Comparison of ENCODE assay signal across 8 mouse cellular contexts in the genomic region with DNA sequence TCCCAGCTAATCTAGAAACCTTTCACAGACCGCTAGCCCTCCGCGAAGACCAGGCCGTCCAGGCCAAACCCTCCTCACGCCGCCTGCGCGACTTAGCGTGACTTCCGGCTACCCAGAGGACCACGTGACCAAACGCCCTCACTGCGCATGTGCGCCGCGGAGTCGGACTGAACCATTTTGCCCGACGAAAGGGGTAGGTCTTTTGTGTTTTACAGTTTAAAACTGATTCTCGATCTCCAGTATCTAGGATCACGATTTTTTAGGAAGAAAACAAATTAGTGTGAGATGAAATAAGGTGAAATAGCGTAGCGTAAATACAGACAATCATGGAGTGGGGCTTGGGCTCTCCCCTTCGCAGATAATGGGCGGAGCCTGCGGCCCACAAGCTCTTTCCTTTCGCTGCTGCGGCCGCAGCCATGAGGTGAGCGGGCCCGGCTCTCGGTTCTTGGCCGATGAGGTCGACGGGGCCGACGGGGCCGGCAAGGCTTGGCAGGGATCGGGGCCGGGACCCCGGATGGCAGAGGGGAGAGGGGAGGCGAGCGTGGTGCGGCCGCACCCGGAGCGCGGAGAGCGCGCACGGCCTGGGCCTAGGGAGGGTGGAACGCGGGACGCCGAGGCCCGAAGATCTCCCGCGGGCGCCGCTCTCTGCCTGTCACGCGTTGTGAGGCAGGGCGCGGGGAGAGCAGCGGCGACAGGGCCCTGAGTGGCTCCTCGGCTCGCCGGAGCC. TPM values are rescaled to one million over a fixed set of nuclear protein-coding genes. Genes with fewer than 3 reads are reported as not detected.
DNase-seq lines count a peak whose midpoint lies in the region; ATAC-seq and TF ChIP-seq lines count a peak whose summit lies in the region.

Rpl19 (plus strand) TSS at position 141 of the 727 bp plus-strand sequence.

- peak within 1 kb of the TSS; percentile 95 for H3K4me3 ChIP-seq in hindbrain, embryonic 10.5 days
- peak within 1 kb of the TSS; percentile 93 for H3K4me3 ChIP-seq in lung, postnatal 0 days (ENCODE audit: low read depth, low read length)

- ATAC-seq in frontal cortex, adult (ENCODE audit: low TSS enrichment): peak; percentile 61
- peak; percentile 83 for ATAC-seq in lung, postnatal 0 days

- TF ChIP-seq CTCF in lung, postnatal 0 days (IDR thresholded peaks at IDR 0.05): no peak

- peaks cover 2% of the 10 kb centered on the region; the same call in 1 of the 2 replicates for H3K27me3 ChIP-seq in hindbrain, embryonic 10.5 days (ENCODE audit: insufficient read depth, poor library complexity, severe bottlenecking)
- H3K27me3 ChIP-seq in lung, postnatal 0 days (replicated peaks; ENCODE audit: insufficient read depth, low read length): no peaks in the 10 kb centered on the region

- peak within 1 kb of the TSS; percentile 97 for H3K27ac ChIP-seq in hindbrain, embryonic 10.5 days
- H3K27ac ChIP-seq in lung, postnatal 0 days (ENCODE audit: low read length): peak within 1 kb of the TSS; percentile 89

- TF ChIP-seq EP300 in lung, postnatal 0 days (IDR thresholded peaks at IDR 0.05): peak; percentile 69; the same call in 1 of the 2 replicates

- peak within 1 kb of the TSS; percentile 86 for H3K4me2 ChIP-seq in lung, postnatal 0 days (replicated peaks; ENCODE audit: low read depth, low read length)

- H3K9ac ChIP-seq in lung, postnatal 0 days (replicated peaks; ENCODE audit: low read depth): peak within 1 kb of the TSS; percentile 95

- DNase-seq in MEL-GATA-1-ER (ENCODE audit: extremely low read depth, low read depth): peak; percentile 74
- peak; percentile 96 for DNase-seq in cerebellum, adult 8-10 months
- peak; percentile 91 for DNase-seq in hindbrain, embryonic 10.5 days (ENCODE audit: low spot score)
- DNase-seq in layer of hippocampus, adult 9-11 months: peak; percentile 91
- DNase-seq in lung, postnatal 0 days (ENCODE audit: low spot score): peak; percentile 93
- DNase-seq in ovary, postnatal 14 days (ENCODE audit: low spot score): peak; percentile 93
- DNase-seq in thymus, postnatal 14 days: peak; percentile 90

- no peaks in the 10 kb centered on the region for H3K9me3 ChIP-seq in hindbrain, embryonic 10.5 days
- H3K9me3 ChIP-seq in lung, postnatal 0 days (ENCODE audit: low read length): no peaks in the 10 kb centered on the region

- peaks cover 44% of the 10 kb centered on the region for H3K4me1 ChIP-seq in hindbrain, embryonic 10.5 days (replicated peaks)
- H3K4me1 ChIP-seq in lung, postnatal 0 days (ENCODE audit: insufficient read depth, low read depth, low read length): peaks cover 7% of the 10 kb centered on the region; the same call in 1 of the 2 replicates

- WGBS in hindbrain, embryonic 10.5 days: under 1% methylated on average over 69 of the region's 69 CpGs
- under 1% methylated on average over 69 of the region's 69 CpGs for WGBS in lung, postnatal 0 days

- peaks cover 36% of the 10 kb centered on the region for H3K36me3 ChIP-seq in hindbrain, embryonic 10.5 days
- peaks cover 11% of the 10 kb centered on the region; the same call in 1 of the 2 replicates for H3K36me3 ChIP-seq in lung, postnatal 0 days (ENCODE audit: insufficient read depth, low read length)

RNA-seq across cellular contexts. Expression of gene Rpl19, which starts in this region (rescaled TPM):
- 1,011 and 1,145 TPM in 2 replicates for polyA plus RNA-seq in hindbrain, embryonic 10.5 days (2016; fragmentation: Nextera tagmentation; extraction: Ambion mirVana)
- polyA plus RNA-seq in lung, postnatal 0 days (2015; fragmentation: Nextera tagmentation; extraction: Ambion mirVana): 750 and 817 TPM in 2 replicates

Comparison
In these comparisons a context has a peak if more than half of its experiments do, and no peak if none do; other contexts are left out.
1. Peak in every context shown above with its lines: DNase-seq, ATAC-seq, H3K4me3 ChIP-seq and H3K27ac ChIP-seq.